Mouse (Mus musculus): ENCODE data around the gene Chst5.

GRCm38 (mm10) chr8:111919663-111920062, 9.4 kb upstream of the Chst5 start:
- TF ChIP-seq ZNF384 (IDR thresholded peaks at IDR 0.05; ENCODE audit: low read depth, low read length), result peak; percentile 94
- peak; percentile 53; the same call in 1 of the 2 replicates for TF ChIP-seq ZC3H11A (IDR thresholded peaks at IDR 0.05; ENCODE audit: borderline replicate concordance, low read depth, low read length)
- no peak for TF ChIP-seq CHD2 (IDR thresholded peaks at IDR 0.05; ENCODE audit: low read depth, low read length)

Data from ES-E14 (cell line).